Mouse (Mus musculus) gonadal fat pad, adult 2 months (tissue): Measurements from ENCODE around the gene Bscl2. TPM values are rescaled to one million over a fixed set of nuclear protein-coding genes. Genes with fewer than 3 reads are reported as not detected.

Experiments
- polyA plus RNA-seq: library from polyadenylated mRNA; depleted of rRNA; stranded (reverse); fragments of >200 nt; gene quantifications from 2 replicates; pipeline ENCODE4 v1.2.3, GENCODE M21; 2012; rRNA removed

Gene Bscl2
- polyA plus RNA-seq, 1 experiment = 363 TPM

Other genes starting within 250 kb of the Bscl2 start
- gene Slc22a8, start 246.2 kb upstream of the Bscl2 start, polyA plus RNA-seq = 0.19 and 0.38 TPM in 2 replicates
- 0.04 TPM in 1 of 2 replicates, not detected in the other for gene Slc22a6, start 219.4 kb upstream of the Bscl2 start, polyA plus RNA-seq
- gene Chrm1, start 173.7 kb upstream of the Bscl2 start, polyA plus RNA-seq = 0.12 and 0.25 TPM in 2 replicates
- 393 and 456 TPM in 2 replicates for gene Slc3a2, start 114.1 kb upstream of the Bscl2 start, polyA plus RNA-seq
- gene Wdr74, start 101.6 kb upstream of the Bscl2 start, polyA plus RNA-seq = 30.1 and 32.2 TPM in 2 replicates
- 2.3 and 2.5 TPM in 2 replicates for gene 1700092M07Rik, start 96.7 kb upstream of the Bscl2 start, polyA plus RNA-seq
- 95.3 and 118 TPM in 2 replicates for gene Stx5a, start 96.1 kb upstream of the Bscl2 start, polyA plus RNA-seq
- gene Nxf1, start 80.4 kb upstream of the Bscl2 start, polyA plus RNA-seq = 96.6 and 113 TPM in 2 replicates
- 183 and 249 TPM in 2 replicates for gene Tmem223, start 66.5 kb upstream of the Bscl2 start, polyA plus RNA-seq
- gene Tmem179b, start 63.0 kb upstream of the Bscl2 start, polyA plus RNA-seq = 112 and 134 TPM in 2 replicates
- gene Taf6l, start 51.0 kb upstream of the Bscl2 start, polyA plus RNA-seq = 17.4 and 19.6 TPM in 2 replicates
- gene Polr2g, start 38.9 kb upstream of the Bscl2 start, polyA plus RNA-seq = 88.3 and 105 TPM in 2 replicates
- 2.4 and 2.9 TPM in 2 replicates for gene Zbtb3, start 34.9 kb upstream of the Bscl2 start, polyA plus RNA-seq
- 22.7 and 23.1 TPM in 2 replicates for gene Ttc9c, start 18.1 kb upstream of the Bscl2 start, polyA plus RNA-seq
- gene Hnrnpul2, start 17.5 kb upstream of the Bscl2 start, polyA plus RNA-seq = 19.0 and 35.0 TPM in 2 replicates
- 0.57 and 9.1 TPM in 2 replicates for gene AC129217.1, start 7.7 kb upstream of the Bscl2 start, polyA plus RNA-seq
- gene Gng3, start 1.7 kb downstream of the Bscl2 start, polyA plus RNA-seq = 0.43 and 0.46 TPM in 2 replicates
- 6.9 and 8.7 TPM in 2 replicates for gene Lrrn4cl, start 13.3 kb downstream of the Bscl2 start, polyA plus RNA-seq
- gene Ubxn1, start 34.0 kb downstream of the Bscl2 start, polyA plus RNA-seq = 88.9 and 91.5 TPM in 2 replicates
- gene Uqcc3, start 43.5 kb downstream of the Bscl2 start, polyA plus RNA-seq = 37.9 and 50.6 TPM in 2 replicates
- 2.5 and 3.0 TPM in 2 replicates for gene Lbhd1, start 46.3 kb downstream of the Bscl2 start, polyA plus RNA-seq
- gene Gm49403, start 46.5 kb downstream of the Bscl2 start, polyA plus RNA-seq = not detected in 2 replicates
- gene 1810009A15Rik, start 51.4 kb downstream of the Bscl2 start, polyA plus RNA-seq = 23.6 and 25.6 TPM in 2 replicates
- not detected in 2 replicates for gene Gm49416, start 51.5 kb downstream of the Bscl2 start, polyA plus RNA-seq
- 18.3 and 18.5 TPM in 2 replicates for gene Ints5, start 55.5 kb downstream of the Bscl2 start, polyA plus RNA-seq
- gene Ganab, start 60.6 kb downstream of the Bscl2 start, polyA plus RNA-seq = 134 and 150 TPM in 2 replicates
- 83.8 and 88.2 TPM in 2 replicates for gene B3gat3, start 82.9 kb downstream of the Bscl2 start, polyA plus RNA-seq
- 9.6 and 11.7 TPM in 2 replicates for gene Rom1, start 91.9 kb downstream of the Bscl2 start, polyA plus RNA-seq
- 42.4 and 50.5 TPM in 2 replicates for gene Eml3, start 92.1 kb downstream of the Bscl2 start, polyA plus RNA-seq
- gene Mta2, start 104.4 kb downstream of the Bscl2 start, polyA plus RNA-seq = 21.9 and 35.1 TPM in 2 replicates
- 19.1 and 20.7 TPM in 2 replicates for gene Tut1, start 116.4 kb downstream of the Bscl2 start, polyA plus RNA-seq
- gene Eef1g, start 129.6 kb downstream of the Bscl2 start, polyA plus RNA-seq = 295 and 302 TPM in 2 replicates
- gene Ahnak, start 151.8 kb downstream of the Bscl2 start, polyA plus RNA-seq = 53.6 and 56.8 TPM in 2 replicates